Mouse (Mus musculus) urinary bladder, postnatal 36 days (tissue): ENCODE measurements around the gene Csrnp3.

ENCODE experiments used
- DNase-seq, 2 experiments: peaks; one replicate each; pipeline ENCODE4 v3.0.0; 2022; ENCODE audit warnings: low spot score in 2 of 2, mixed read lengths in 1 of 2

Csrnp3 gene

DNA sequence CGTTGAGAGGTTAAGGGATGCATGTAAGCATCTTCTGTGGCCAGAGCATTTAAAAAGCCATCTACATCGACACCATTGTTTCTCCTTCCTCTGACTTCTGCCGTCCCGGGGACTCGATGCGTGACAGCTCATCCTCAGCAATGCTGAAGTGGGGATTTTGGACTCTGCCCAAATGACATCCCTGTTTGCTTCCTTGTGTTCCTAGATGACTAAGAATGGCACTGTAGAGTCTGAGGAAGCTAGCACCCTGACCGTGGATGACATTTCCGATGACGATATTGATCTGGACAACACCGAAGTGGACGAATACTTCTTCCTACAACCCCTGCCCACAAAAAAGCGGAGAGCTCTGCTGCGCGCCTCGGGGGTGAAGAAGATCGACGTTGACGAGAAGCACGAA, 173.7 kb downstream of the Csrnp3 start:
- DNase-seq, result no peak

DNA sequence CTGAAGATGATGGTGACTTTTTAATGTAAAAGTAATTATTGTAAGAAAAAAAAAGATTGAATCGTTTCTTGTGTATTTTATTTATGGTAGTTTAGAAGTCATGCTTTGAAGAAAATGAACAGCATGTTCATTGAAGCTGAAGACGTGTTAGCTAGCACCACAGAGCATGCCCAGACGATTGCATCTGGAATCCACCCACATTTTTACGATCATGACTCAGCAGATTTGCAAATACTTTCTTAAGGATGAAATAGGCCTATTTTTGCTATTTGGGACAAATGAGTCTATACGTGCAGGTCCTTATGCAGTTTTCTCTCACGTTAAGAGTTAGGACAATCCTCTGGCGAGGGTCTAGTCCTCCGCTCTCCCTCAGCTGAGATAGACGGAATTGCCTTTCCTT, 177.9 kb downstream of the Csrnp3 start:
- no peak for DNase-seq

GRCm38 (mm10) chr2:66024837-66025236, 179.3 kb downstream of the Csrnp3 start:
- no peak for DNase-seq

DNA sequence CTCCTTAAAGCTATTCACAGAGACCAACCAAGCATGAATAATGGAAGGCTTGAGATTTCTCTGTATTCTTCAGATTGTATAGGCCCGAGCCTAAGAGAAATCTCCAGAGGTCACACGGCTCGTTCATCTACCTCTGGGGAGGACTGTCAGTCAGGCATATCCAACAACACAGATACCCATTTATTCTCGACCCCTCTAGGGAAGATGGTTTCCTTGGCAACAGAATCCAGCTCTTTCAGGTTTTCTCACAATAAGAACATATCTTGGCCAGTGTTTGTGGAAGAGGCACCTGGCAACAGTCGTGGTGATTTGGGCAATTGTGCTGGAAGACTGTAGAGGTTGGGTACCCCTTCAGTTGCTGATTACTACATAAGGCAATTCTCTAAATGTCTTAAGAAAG, 183.2 kb downstream of the Csrnp3 start:
- DNase-seq, result no peak

DNA sequence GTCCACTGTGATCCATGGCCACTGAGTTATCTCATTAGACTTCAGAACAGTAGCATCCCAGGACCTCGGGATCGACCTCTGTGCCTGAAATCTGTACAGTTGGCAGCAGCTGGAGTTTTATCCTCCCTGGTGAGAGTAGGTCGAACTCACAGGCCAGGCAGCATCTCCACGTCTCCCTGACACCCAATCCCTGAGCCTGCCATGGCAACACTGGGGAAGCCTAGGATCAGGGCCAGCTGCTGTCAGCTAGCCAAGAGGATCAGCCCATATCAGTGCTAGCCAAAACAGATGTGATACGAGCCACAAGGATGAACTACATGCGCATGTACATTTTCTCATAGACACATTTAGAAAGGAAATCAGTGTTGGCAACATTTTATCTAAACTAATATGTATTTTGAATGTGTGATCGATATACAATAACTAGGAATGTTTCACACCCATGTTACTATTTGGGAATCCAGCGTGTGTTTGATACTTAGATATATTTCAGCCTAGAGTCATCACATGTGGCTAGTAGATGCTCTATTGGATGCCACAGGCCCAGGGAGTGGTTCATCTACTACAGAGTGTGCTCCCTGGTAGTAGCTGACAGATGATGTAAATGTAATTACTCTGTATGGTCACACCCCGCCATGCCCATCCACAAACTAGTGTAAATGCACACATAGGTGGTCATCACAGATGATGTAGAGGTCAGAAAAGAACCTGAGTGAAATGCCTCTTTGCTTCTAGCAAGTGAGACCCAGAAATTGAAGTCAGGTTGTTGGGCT, 189.5 kb downstream of the Csrnp3 start:
- no peak for DNase-seq

DNA sequence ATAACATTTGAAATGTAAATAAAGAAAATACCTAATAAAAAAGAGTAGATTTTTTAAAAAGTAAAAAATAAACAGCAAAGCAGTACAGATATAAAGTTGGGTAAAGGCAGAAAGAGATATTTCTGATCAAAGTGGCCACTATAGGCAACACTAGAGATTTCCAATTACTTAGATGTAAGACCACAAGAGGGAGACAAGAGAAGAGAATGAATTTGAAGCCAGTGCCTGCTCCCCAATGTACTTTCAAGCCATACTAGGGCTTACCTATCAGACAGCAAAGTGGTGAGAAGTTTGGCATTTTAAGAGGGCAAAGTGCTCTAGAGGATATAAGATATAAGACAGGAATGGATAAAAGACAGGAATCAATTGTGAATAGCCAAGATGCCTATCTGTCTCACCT, 195.0 kb downstream of the Csrnp3 start:
- DNase-seq, result no peak

DNA sequence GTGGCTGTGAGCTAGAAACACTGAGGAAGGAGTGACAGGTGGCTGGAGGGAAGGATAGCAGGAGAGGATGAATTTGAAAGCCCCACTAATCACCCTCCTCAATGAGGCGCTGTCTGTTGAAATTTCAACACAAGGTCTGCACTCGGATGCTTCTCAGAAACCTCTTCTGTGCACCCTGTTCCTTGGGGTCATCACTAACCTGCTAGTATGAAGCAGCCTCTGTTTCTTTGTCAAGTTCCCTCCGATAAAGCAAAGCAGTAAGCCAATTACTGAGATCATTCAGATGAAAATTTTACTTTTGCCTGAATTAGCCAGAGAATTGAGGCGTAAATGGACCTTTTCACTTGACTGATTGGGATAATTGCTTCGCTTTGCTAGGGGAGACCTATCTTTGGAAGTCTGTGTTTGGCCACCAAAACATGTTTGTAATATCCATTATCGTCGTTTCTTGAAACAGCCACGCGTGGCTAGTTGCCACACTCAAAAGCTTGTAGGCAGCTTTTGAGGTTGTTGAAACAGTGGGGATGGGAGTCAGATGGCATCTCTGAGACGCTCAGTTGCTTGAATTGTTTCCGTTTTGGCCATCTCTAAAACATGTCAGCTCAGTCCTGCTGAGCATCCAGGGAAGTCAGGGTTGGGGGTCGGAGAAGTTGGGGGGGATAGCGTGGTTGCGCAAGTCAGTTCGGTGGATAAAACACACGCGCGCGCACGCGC, 195.8 kb downstream of the Csrnp3 start:
- DNase-seq, result no peak

GRCm38 (mm10) chr2:66041917-66042419, 196.4 kb downstream of the Csrnp3 start:
- DNase-seq, result no peak

DNA sequence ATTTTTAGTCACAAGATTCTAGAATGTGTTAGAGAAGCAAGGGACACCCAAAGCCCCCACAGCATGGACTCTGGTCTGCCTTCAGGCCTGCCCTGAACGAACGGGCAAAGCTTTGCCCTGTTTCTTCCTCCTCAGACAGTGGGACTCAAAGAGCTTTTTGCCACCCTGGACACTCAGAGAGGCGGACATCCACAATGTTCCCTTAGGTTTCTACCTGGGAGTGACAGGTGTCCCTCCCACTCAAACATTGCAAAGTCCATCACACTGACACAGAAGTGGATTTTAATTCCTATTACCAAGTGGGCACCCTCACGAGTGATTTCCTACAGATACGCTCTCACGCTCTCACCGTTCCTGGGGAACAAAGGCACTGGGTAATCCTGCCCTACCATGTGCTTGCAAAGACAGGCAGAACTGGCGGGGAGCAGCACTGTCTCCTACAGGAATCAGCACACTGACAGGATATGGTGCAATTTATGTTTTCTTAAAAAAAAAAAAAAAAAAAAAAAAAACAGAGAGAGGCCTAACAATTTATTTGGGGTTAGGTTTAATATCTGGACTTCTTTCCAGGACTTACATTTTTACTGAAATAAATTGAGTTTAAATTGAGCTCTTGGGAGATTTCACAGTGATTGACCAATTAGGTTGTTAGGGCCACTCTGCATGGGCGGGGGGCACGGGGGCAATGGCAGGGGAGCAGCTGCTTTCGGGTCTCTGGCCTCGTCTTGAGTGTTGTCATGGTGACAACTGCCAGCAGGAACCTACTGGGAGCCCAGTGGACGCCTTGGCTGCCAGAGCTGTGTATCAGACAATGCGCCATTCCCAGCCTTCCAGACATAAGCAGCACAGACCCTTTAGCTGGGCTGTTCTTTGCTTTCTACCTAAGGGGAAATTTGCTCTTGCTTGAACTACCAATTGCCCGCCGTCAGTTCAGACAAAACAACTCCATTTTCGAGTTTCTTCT, 198.2 kb downstream of the Csrnp3 start:
- no peak for DNase-seq

DNA sequence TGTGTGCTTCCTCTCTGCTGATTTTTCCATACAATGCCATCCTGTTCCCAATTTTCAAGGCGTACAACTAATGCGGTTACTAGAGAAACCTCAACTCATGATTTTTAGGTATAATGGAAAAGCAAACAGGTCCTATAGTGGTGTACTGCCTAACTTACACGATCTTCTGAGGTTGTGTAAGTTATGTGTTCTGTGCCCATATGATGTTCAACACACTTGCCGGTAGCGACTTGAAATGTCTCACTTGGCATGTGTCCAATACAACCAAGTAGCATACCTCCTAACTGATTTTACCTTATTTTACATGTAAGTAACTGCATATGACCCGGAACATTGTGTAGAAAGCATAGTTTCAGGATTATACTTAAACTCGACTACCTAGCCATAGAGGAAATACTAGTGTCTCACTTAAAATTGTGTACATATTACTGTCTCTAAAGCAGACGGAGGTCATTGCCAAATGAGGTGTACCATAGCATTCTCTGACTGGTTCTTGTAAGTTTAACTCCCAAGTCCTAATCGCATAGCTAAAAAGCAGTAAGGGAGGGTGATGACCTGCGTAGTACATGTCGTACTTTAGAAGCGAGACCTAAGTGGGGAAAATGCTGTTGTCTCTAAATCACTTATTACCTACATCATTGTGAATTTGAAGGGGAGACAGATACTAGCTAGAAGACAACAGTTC, 199.0 kb downstream of the Csrnp3 start:
- no peak for DNase-seq

DNA sequence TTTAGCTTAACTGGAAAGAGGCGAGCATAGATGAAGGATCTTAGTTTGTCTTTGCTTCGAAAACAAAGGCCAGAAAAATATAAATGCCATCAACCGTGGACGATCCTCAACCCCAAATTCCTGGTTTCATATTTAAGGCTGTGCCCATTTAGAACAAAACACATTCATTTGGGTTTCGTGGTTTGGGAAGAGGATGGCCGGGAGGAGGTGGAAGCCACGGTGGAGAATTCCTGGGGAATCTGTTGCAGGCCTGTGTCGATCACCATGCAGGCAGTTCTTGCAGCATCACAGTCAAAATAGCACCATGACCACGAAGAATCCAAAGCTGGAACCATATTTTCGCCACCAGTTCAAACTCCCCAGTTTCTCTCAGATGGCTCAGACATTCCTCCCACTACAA, 217.7 kb downstream of the Csrnp3 start:
- DNase-seq, result no peak

DNA sequence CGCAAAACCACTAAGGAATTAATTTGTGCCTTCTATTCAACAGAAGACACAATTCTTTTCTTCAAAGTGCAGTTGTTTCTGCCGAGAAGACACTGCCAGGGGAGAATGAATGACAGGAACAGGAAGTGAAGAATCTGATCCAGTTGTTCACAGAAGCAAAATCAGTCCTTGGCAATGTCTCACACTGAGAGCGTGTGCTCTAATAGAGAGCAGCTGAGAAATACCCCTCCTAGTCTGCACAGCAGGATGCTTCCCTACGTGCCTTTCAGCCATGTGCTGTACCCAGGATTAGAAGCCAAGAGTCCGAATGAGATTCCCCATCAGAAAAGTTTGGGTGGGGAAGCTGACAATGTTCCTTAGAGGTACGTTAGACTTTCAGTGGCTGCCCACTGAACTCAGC, 223.9 kb downstream of the Csrnp3 start:
- no peak for DNase-seq

GRCm38 (mm10) chr2:66080731-66081130, 235.2 kb downstream of the Csrnp3 start:
- no peak for DNase-seq
